Mouse (Mus musculus): ENCODE data around the gene B430306N03Rik. TPM values are rescaled to one million over a fixed set of nuclear protein-coding genes. Genes with fewer than 3 reads are reported as not detected.

B430306N03Rik gene
- polyA plus RNA-seq, 1 experiment, result 0.89 TPM

GRCm38 (mm10) chr17:48362346-48362745, 46.4 kb downstream of the B430306N03Rik start:
- no peak for DNase-seq (ENCODE audit: low read depth)

GRCm38 (mm10) chr17:48362966-48363365, 47.0 kb downstream of the B430306N03Rik start:
- DNase-seq (ENCODE audit: low read depth), result no peak

GRCm38 (mm10) chr17:48363421-48363965, 47.6 kb downstream of the B430306N03Rik start:
- DNase-seq (ENCODE audit: low read depth), result no peak

DNA sequence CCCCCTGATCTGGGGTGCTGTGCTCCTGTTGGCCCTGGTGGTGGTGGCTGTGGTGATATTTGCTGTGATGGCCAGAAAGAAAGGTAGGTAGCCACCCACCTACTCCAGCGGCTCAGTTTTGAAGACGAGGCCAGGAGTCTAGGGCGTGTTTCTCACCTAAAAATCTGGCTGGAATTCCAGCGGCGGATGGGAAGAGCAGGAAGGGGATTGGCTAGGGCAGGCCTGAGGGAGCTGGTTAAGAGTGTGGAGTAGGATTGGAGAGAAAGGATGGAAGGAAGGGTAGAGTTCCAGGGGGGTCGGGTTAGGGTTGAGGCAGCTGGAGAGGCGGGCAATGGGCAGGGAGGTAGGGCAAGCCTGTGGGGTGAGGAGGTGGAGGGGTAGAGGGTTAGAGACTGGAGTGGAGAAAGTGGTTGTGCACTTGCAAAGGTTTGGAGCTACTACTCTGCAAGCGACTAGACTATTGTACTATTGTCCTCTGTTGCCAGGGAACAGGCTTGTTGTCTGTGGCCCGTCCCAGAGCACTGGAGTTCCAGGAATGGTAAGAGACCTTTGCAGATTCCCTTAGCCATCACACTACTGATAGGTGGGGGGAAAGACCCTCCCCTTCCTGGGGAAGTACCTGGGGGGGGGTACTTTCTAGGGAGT, 49.7 kb downstream of the B430306N03Rik start:
- no peak for DNase-seq (ENCODE audit: low read depth)

GRCm38 (mm10) chr17:48366806-48367205, 50.9 kb downstream of the B430306N03Rik start:
- no peak for DNase-seq (ENCODE audit: low read depth)

GRCm38 (mm10) chr17:48371621-48372020, 55.7 kb downstream of the B430306N03Rik start:
- no peak for DNase-seq (ENCODE audit: low read depth)

DNA sequence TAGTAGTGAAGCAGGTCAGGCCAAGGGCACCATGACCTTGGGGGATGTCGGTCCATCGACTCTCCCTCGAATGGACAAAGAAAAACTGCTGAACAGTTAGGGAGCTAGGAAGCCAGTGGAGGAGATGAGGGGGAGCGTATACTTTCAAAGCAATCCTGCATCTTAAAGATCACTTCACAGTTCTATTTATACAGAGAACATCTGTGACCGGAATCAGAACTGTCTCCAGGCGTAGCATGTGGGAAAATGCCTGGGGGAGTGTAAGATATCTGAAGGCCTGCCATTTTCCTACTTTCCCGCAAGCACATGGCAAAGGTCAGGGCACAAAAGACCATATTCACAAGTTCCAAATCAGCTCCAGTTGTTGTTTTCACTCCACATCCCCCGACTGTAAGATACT, 57.0 kb downstream of the B430306N03Rik start:
- no peak for DNase-seq (ENCODE audit: low read depth)

GRCm38 (mm10) chr17:48376102-48376501, 60.2 kb downstream of the B430306N03Rik start:
- no peak for DNase-seq (ENCODE audit: low read depth)

Other genes starting within 250 kb of the B430306N03Rik start
- gene 1700067P10Rik, start 226.8 kb upstream of the B430306N03Rik start, polyA plus RNA-seq (2012; rRNA removed), result 0.36 and 0.63 TPM in 2 replicates
- gene 9830107B12Rik, start 169.9 kb upstream of the B430306N03Rik start, polyA plus RNA-seq (2012; rRNA removed), result not detected in 2 replicates
- 0.25 and 0.58 TPM in 2 replicates for gene A530064D06Rik, start 148.9 kb upstream of the B430306N03Rik start, polyA plus RNA-seq (2012; rRNA removed)
- gene Trem1, start 83.4 kb upstream of the B430306N03Rik start, polyA plus RNA-seq (2012; rRNA removed), result 0.14 TPM in 1 of 2 replicates, not detected in the other
- gene Trem3, start 68.4 kb upstream of the B430306N03Rik start, polyA plus RNA-seq (2012; rRNA removed), result not detected in 2 replicates
- gene Treml4, start 51.8 kb upstream of the B430306N03Rik start, polyA plus RNA-seq (2012; rRNA removed), result 0.94 and 1.0 TPM in 2 replicates
- 0.38 and 0.53 TPM in 2 replicates for gene Treml2, start 16.6 kb upstream of the B430306N03Rik start, polyA plus RNA-seq (2012; rRNA removed)
- gene Trem2, start 30.3 kb downstream of the B430306N03Rik start, polyA plus RNA-seq (2012; rRNA removed), result 10.2 and 16.3 TPM in 2 replicates
- gene Treml1, start 43.8 kb downstream of the B430306N03Rik start, polyA plus RNA-seq (2012; rRNA removed), result 0.28 and 0.29 TPM in 2 replicates
- 48.3 and 54.8 TPM in 2 replicates for gene Nfya, start 93.8 kb downstream of the B430306N03Rik start, polyA plus RNA-seq (2012; rRNA removed)
- 13.3 and 16.2 TPM in 2 replicates for gene Oard1, start 93.9 kb downstream of the B430306N03Rik start, polyA plus RNA-seq (2012; rRNA removed)
- gene Apobec2, start 116.8 kb downstream of the B430306N03Rik start, polyA plus RNA-seq (2012; rRNA removed), result 0.33 and 0.92 TPM in 2 replicates
- gene Tspo2, start 135.4 kb downstream of the B430306N03Rik start, polyA plus RNA-seq (2012; rRNA removed), result 0.42 and 1.1 TPM in 2 replicates
- gene Unc5cl, start 138.8 kb downstream of the B430306N03Rik start, polyA plus RNA-seq (2012; rRNA removed), result 1.5 and 1.8 TPM in 2 replicates